Mouse (Mus musculus) embryonic stem cell, embryonic (primary cell): Measurements from ENCODE around the gene Gm42517.

Experiments used
- CTCF ChIA-PET, 4 experiments: fragments of 300-600 bp in 2 of 4; fragments of 350-600 bp in 2 of 4; sonication (Branson Sonifier 250); formaldehyde crosslinking; loops; one replicate each; lab custom pipeline; 2022; ENCODE audit warnings: inconsistent platforms in 2 of 4; lab: Charles Lee
- POLR2A ChIA-PET, 4 experiments: fragments of 300-600 bp in 2 of 4; fragments of 350-600 bp in 2 of 4; sonication (Branson Sonifier 250); formaldehyde crosslinking; loops; one replicate each; lab custom pipeline; 2022; ENCODE audit warnings: antibody characterized with exemption in 4 of 4, inconsistent platforms in 1 of 4; lab: Charles Lee

Gene Gm42517

DNA sequence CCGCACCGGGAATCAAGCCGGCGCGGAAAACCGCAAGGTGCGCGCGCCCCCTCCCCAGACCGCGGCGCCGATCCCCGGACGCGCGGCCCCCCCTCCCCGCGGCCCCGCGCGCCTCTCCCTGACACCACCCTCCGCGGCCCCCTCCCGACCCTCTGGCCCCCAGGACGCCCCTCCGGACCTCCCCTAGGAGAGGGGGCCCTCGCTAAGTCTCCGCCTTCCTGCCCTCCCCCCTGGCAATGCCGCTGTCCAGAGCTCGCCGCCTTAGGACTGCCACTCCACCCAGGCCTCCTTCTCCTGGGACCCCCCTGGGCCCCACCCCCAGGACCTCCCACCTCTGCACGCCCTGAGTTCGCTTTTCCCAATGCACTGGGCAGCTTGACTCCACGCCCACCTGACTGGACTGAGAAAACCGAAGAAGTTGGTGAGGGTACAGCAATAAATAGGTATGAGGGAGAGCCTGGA lies at the start of gene Gm42517:
Gene Gm42517, minus strand, starts transcription at position 52 of the 462 bp plus-strand sequence.
- ChIA-PET CTCF (interaction anchor here in 2 of 4 experiments (0.6 to 1.2 kb wide), 3 partner anchors 59 to 348 kb away, joined by 3 to 4 read pairs (median 3); no protein-coding TSS in a partner anchor), POLR2A (interaction anchor here in 2 of 4 experiments (0.8 to 2.0 kb wide), 5 partner anchors 12 to 99 kb away, joined by 3 to 10 read pairs (median 3); partner anchors contain the start of genes Atp5k (in 1 of the 2) and Dr1 (in 1 of the 2))

DNA sequence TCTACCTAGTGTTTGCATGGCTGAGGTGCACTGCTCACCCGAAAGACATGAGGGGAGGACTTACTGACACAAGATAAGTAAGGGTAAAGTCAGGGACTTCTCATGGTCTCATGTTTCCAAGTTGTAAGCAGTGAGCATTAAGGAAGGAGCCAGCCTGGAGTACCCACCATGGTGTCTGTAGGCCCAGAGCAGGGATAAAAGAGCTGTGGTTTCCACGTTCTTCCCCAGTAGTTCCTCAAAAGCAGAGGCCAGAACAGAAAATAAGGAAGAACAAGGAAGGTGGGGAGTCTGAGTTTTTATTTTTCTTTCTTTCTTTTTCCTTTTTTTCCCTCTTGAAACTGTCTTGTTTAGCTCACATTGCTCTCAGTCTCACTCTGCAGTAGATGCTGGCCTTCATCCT lies 47.0 kb upstream of the Gm42517 start:
- CTCF ChIA-PET, result no interaction called here
- POLR2A ChIA-PET, result interaction anchor here in 2 of 4 experiments (1.4 to 1.7 kb wide), 2 partner anchors 18 to 215 kb away, joined by 3 to 4 read pairs; partner anchors contain the start of genes Gak (in 1 of the 2) and Tmem175 (in 1 of the 2)

DNA sequence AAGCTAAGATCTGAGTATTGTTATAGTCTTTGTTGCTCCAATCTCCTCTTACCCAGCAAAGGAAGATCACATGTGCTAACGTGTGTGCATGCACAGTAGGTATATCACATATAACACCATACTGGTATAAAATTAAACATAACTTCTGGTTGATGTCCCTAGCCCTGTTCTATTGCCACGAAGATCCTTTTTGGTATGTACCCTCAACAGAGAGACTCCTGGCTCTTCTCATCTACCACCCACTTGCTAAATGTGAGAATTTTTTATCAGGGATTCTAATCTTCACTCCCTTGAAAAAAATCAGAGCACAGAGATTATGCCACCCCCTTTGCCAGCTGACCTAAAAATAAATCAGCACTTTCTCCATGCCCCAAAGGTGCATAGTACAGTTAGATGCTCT lies 39.3 kb upstream of the Gm42517 start:
- ChIA-PET CTCF (interaction anchor here in 1 of 4 experiments (0.6 kb wide), 1 partner anchor 24 kb away, joined by 3 read pairs; no protein-coding TSS in a partner anchor), POLR2A (no interaction called here)

DNA sequence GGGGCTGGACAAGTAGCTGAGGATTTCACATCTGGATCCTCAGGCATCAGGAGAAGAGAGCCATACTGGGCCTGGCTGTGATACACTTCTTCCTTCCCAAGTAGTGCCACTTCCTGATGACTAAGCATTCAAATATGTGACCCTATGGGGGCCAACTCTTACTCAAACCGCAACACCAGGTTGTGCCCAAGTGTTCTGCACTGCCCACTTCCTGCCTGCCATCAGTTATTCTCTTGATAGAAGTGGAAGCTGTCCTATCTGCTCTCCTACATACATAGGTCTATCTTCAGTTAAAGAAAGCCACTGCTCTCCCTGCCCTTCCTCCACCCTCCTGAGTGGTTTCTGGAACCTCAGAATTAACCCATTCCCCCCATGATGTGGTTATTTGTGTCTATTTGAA lies 37.7 kb upstream of the Gm42517 start:
- POLR2A ChIA-PET, result interaction anchor here in 1 of 4 experiments (1.6 kb wide), 1 partner anchor 9 kb away, joined by 3 read pairs; no protein-coding TSS in a partner anchor
- CTCF ChIA-PET, result no interaction called here

DNA sequence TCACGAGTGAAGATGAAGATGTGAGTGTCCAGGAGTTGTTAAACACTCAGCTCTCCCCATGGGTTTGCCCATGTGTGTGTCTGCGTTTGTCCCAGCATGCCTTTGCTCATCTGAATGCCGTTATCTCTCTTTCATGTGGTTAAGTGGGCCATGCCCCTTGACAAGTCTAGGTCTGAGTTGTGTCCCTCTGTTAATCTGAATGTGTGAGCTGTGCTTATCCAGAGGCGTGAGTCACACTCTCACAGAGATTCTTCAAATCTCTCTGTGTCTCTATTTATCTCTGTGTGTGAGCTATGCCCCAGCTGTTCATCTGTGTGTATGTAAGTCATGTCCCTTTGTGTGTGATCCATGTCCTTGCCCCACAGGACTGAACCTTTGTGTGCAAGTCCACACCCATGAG lies 35.7 kb upstream of the Gm42517 start:
- POLR2A ChIA-PET, result interaction anchor here in 1 of 4 experiments (1.9 kb wide), 1 partner anchor 30 kb away, joined by 6 read pairs; the partner anchor contains the start of gene Atp5k
- CTCF ChIA-PET, result interaction anchor here in 1 of 4 experiments (1.9 kb wide), 1 partner anchor 269 kb away, joined by 6 read pairs; no protein-coding TSS in a partner anchor

DNA sequence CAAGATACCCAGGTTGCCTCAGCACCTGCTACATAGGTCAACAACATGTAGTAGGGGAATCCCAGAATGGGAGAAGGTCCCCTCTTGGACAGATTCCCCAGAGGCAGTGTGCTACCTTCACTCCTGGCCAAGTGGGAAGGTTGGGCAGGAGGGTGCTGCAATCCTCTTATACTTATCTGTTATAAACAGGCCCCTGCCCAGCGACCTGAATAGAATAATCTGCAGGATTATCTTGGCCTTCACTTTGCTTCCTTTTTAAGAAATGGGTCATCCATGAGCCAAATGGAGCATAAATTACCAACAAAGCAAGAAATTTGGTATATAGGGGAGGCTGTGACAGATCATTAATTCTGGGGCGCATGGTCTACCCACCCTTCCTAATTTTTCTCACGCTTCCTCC lies 22.0 kb upstream of the Gm42517 start:
- POLR2A ChIA-PET, result no interaction called here
- CTCF ChIA-PET, result no interaction called here

DNA sequence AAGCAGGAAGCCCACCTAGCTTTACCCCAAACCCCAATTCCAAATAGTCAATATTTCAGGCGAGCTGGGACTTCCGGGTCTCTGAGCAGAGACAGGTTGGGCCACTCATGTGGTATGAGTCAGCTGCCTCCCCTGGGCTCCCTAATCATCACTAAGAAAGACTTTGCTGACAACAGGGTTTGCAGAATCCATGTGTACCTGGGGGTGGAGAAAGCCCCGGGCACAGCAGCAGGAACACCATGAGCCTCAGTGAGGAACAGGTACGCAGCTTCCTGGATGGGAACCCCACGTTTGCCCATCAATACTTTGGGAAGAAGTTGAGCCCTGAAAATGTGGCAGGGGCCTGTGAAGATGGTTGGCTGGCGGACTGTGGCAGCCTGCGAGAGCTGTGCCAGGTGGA lies 20.5 kb upstream of the Gm42517 start, which contains the start of gene Pde6b:
Gene Pde6b, plus strand, starts transcription at position 191 of the 400 bp plus-strand sequence.
- ChIA-PET CTCF (no interaction called here), POLR2A (interaction anchor here in 2 of 4 experiments (0.9 to 1.0 kb wide), 3 partner anchors 17 to 305 kb away, joined by 3 read pairs; no protein-coding TSS in a partner anchor)

DNA sequence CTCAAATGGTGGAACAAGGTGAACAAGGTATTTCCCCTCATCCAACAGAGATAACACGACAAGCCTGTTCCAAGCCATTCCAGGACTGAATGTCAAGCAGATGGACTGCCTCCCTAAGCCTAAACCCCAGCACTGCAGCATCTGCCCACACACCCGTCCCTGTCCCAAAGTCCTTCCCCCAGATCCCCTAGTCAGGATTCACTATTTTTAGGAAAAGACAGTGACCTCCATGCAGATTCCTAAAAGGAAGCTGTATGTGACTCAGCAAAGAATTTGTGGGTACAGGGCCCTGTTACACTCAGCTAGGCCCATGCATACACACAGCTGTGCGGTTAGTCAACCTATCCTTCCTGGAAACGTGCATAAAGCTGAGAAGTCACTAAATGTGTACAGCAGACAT lies 18.7 kb upstream of the Gm42517 start:
- ChIA-PET CTCF (no interaction called here), POLR2A (no interaction called here)

DNA sequence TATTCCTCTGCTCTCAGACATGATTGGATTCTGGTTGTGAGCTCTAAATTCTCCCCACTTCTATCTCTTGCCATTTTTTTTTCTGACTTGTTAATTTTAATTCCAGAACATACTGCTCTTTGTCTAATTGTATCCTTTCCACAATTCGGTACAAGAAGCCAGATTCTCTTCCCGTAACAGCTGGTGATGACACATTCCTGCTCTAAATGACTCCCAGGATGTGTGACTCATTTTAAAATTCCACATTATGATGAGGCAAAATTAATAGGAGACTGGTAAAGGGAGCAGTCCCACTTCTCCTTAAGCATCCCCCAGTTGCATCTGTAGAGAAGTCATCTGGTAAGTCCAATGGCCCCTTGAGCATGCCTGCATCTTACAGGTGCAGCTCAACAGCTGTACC lies 17.9 kb upstream of the Gm42517 start:
- ChIA-PET POLR2A (no interaction called here), CTCF (no interaction called here)

DNA sequence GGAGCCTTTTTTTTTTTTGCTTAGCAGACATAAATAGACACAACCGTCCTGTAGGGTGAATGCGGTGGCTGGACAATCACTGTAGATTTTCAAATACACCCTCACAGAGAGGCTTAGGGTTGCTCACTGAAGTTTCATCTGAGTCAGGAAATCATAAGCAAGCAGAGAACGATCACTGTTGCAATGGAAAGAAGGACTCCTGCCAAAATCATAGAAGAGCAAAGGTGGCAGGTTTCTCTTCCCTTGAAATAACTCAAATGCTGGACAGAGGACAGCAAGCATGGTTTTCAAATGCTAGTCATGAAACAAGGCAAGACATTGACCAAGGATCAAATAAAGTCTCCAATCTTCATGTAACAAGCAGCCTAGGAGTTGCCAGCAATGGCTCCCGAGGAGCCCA lies 10.6 kb upstream of the Gm42517 start:
- POLR2A ChIA-PET, result no interaction called here
- CTCF ChIA-PET, result no interaction called here

DNA sequence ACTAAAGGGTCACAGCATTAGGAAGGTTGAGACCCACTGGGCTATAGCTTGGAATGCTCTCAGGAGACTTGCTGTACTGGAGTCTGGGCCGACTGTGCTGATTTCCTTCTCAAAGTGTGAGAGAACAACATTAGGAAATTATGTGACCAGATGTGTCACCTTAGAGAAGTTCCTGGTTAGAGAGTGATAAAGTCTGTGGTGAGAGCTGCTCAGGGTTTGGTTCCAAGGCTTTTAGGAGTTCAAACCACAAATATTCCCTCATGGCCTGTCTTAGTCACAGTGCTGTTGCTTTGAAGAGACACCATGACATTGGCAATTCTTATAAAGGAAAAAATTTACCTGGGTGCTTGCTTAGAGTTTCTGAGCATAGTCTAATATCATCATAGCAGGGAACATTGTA lies 8.3 kb upstream of the Gm42517 start:
- CTCF ChIA-PET, result no interaction called here
- POLR2A ChIA-PET, result interaction anchor here in 1 of 4 experiments (0.6 kb wide), 1 partner anchor 74 kb away, joined by 4 read pairs; no protein-coding TSS in a partner anchor

DNA sequence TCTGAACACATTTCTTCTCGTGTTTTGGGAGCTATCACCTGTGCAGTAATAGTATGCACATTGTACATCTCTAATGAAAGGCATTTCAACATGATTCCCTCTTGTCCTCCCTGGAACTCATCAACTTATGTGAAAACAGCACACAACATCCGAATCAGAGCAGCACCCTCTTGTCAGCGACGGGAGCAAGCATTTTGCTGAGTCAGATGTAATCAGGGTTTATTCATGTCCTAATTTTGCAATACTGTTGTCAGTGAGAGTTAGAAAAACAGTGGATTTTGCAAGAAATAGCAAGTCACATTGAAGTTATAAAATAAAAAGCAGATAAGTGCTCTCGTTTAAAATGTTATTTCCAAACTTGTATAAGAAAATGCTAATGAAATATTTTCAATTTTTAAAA lies 6.4 kb upstream of the Gm42517 start:
- POLR2A ChIA-PET, result interaction anchor here in 1 of 4 experiments (1.0 kb wide), 1 partner anchor 61 kb away, joined by 4 read pairs; no protein-coding TSS in a partner anchor
- CTCF ChIA-PET, result no interaction called here

DNA sequence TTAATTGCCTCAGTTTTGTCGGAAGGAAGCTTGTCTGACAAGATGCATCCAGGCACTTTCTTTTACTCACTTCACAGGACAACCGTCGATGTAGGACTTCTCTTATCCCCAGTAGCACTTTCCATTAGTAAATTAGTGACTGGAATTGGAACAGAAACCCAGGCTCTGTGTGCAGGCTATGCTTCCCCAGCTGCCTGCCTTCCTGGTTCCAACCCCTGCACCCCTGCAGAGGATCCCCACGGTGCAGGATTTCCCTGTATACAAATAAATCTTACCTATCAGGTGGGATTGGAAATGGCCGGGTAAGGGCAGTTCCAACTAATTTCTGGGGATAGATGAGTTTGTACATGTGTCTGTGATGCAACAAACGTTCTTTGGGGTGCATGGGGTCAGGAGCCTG lies 2.2 kb upstream of the Gm42517 start:
- CTCF ChIA-PET, result interaction anchor here in 1 of 4 experiments (1.2 kb wide), 1 partner anchor 282 kb away, joined by 3 read pairs; no protein-coding TSS in a partner anchor
- POLR2A ChIA-PET, result interaction anchor here in 3 of 4 experiments (0.9 to 2.4 kb wide), 17 partner anchors 11 to 339 kb away, joined by 3 to 12 read pairs (median 4); partner anchors contain the start of genes Pcgf3 (in 2 of the 3), Pigg (in 2 of the 3), Dgkq (in 1 of the 3) and Dr1 (in 1 of the 3)

DNA sequence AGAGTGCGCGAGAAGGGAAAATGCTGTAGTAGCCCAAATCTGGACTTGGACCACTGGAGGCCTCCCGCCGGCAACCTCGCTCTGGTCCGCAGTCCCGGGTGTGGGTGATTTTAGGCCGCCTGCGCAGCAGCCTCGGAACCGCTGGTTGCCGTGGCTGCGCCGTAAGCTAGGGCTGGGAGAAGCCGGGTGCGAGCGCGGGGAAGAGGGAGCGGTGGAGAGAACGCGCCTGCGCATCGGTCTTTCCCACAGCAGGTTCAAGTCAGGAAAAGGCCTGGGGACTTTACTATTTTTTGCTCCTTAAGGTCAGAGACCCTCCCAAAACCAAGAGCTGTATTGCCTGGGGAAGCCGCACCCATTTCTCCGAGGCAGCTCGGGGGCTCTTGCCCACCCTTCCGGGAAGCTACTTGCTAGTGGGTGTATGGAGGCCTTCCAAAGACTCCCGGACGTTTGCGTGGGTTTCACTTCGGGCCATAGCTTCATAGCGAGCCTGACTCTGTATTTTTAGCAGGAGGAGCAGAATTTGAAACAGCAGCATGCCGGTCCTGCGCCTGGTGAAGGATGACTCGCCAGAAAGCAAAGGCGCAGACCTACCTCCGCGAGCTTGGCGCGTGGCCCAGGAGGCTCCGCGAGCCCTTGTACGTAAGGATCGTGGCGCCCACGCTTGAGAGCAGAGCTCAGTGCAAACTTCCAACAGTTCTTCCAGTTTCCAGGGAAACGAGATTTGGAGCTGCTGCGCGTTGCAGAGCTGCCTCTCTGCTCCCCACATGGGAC lies 1.3 kb upstream of the Gm42517 start:
- ChIA-PET CTCF (interaction anchor here in 2 of 4 experiments (0.8 to 1.2 kb wide), 3 partner anchors 58 to 335 kb away, joined by 3 read pairs; partner anchors contain the start of gene Atp5k (in 1 of the 2)), POLR2A (interaction anchor here (0.6 to 2.4 kb wide), 17 partner anchors 12 to 367 kb away, joined by 3 to 12 read pairs (median 4); partner anchors contain the start of genes Dr1 (in 3 of the 4), Pigg (in 3 of the 4), Dgkq (in 1 of the 4) and Gak (in 1 of the 4))

DNA sequence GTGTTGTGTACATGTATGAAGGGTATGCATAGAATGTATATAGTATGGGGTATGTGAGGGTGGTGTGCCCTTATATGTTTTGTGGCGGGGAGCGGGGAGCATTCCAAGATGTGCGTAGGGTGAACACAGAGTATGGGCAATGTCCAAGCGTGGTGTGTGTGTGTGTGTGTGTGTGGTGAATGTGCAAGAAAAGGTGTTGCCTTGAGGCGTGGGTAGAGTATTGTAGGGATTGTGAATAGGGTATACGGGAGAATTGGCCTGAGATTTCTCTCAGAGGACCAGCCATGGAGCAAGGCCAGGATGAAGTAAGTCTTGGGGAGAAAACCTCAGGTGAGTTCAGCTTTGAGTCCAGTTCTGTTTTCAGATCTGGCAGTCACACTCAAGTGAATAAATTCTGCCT lies 724 bp upstream of the Gm42517 start:
- ChIA-PET POLR2A (interaction anchor here (0.6 to 2.0 kb wide), 11 partner anchors 12 to 367 kb away, joined by 3 to 10 read pairs (median 3); partner anchors contain the start of genes Dr1 (in 2 of the 4), Atp5k (in 1 of the 4), Gak (in 1 of the 4) and Pde6b (in 1 of the 4)), CTCF (interaction anchor here in 2 of 4 experiments (0.6 to 1.2 kb wide), 3 partner anchors 59 to 348 kb away, joined by 3 to 4 read pairs (median 3); no protein-coding TSS in a partner anchor)

DNA sequence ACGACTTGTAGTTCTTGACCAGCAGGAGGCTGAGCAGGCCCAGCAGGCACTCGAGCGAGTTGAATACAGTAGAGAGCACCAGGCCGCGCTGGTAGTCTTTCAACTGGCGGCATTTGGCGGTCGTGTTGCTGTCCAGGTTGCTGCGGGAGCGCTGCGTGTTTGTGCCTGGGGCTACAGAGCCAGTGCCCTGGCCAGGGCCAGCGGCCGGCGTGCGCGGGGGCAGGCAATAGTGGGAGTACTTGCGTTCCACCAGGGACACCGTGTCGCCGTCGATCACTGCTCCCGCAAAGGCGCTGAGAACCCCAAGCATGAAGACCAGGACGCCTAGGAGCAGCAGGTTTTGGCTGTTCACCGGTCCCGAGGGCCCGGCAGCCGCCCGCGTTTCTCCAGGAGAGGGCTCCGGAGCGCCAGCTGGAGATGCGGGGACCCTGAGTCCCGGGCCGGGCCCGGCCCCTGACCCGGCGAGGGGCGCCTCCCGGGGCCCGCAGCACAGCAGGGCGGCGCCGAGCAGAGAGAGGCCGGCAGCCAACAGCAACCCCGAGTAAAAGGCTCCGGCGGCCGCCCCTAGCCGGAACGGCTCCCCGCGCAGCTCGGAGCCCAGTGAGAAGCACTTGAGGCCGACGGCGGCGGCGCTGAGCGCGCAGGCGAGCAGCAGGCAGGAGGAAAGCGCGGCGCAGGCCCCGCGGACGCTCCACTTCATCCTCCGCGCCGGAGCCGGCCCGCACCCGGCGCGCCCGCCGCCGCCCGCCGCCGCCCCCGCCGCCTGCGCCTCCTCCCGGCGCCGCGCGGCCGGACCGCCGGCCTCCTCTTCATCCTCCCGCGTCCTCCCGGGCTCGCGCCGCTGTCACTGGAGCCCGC lies 509 bp downstream of the Gm42517 start:
- POLR2A ChIA-PET, result interaction anchor here in 3 of 4 experiments (0.6 to 2.1 kb wide), 6 partner anchors 13 to 776 kb away, joined by 3 to 10 read pairs (median 3); partner anchors contain the start of genes Dr1 (in 2 of the 3) and Atp5k (in 1 of the 3)

DNA sequence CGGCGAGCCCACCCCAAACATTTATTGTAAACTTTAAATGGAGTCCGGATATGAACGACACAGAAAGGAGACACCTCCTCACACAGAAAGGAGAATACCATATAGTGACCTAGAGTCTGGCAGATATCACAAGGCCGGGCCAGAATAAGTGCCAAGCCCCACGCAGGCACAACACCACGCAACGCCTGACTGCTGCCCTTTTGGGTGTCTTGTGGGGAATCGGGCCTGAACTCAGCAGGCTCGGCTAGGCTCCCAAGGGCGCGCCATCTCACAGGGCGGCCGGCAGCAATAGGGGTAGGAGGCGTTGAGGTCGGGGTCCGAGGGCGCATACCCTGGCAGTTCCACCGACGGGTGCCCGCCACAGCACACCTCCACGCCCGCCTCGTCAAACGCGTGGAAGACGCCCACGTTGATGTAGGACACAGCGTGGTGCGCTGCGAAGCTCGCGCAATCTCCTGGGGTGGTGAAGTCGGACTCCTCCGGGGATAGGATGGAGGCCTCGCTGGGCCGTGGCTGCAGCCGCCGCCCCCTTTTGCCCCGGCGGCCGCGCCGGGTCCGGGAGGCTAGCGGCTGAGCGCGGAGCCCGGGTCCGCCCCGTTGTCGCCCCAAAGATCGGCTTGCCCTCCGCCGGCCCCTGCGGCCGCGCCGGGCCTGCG lies 1.3 kb downstream of the Gm42517 start:
- ChIA-PET CTCF (no interaction called here), POLR2A (interaction anchor here in 1 of 4 experiments (2.1 kb wide), 1 partner anchor 98 kb away, joined by 6 read pairs; the partner anchor contains the start of gene Dr1)

More for the DNA sequence above, 509 bp downstream of the Gm42517 start:
- CTCF ChIA-PET, result no interaction called here
